Mouse (Mus musculus) myocyte (in vitro differentiated cells): ENCODE results near the gene Mrpl52.

ENCODE experiments used
- CEBPB ChIP-seq: IDR thresholded peaks from 2 replicates; pipeline ENCODE4 v1.6.1; 2011; ENCODE audit warnings: mild to moderate bottlenecking, moderate library complexity; ENCODE audit not compliant: poor library complexity, insufficient read depth, severe bottlenecking
- E2F4 ChIP-seq: IDR thresholded peaks from one replicate; pipeline ENCODE4 v1.6.1; 2011; ENCODE audit warnings: mild to moderate bottlenecking, control low read depth, moderate library complexity; ENCODE audit not compliant: insufficient read depth
- MAX ChIP-seq: IDR thresholded peaks from one replicate; pipeline ENCODE4 v1.6.1; 2011; ENCODE audit warnings: low read depth, mild to moderate bottlenecking, control low read depth
- MYOG ChIP-seq, 3 experiments: IDR thresholded peaks; one replicate each; pipeline ENCODE4 v1.6.1; 2011; ENCODE audit warnings: control low read depth in 2 of 3, low read depth in 2 of 3, mild to moderate bottlenecking in 2 of 3; ENCODE audit not compliant: insufficient read length in 2 of 3, control insufficient read depth in 1 of 3, insufficient read depth in 1 of 3
- POLR2A ChIP-seq: IDR thresholded peaks from one replicate; pipeline ENCODE4 v1.6.1; 2011; ENCODE audit warnings: low read depth, mild to moderate bottlenecking, control low read depth, moderate library complexity; ENCODE audit not compliant: insufficient read length
- REST ChIP-seq: IDR thresholded peaks from one replicate; pipeline ENCODE4 v1.6.1; 2011; ENCODE audit warnings: mild to moderate bottlenecking, control low read depth, moderate library complexity; ENCODE audit not compliant: insufficient read depth, insufficient read length
- SRF ChIP-seq: IDR thresholded peaks from one replicate; pipeline ENCODE4 v1.6.1; 2011; ENCODE audit warnings: low read depth; ENCODE audit not compliant: control insufficient read depth, insufficient read length
- TCF12 ChIP-seq: IDR thresholded peaks from one replicate; pipeline ENCODE4 v1.6.1; 2011; ENCODE audit warnings: mild to moderate bottlenecking, control low read depth; ENCODE audit not compliant: poor library complexity, insufficient read depth, severe bottlenecking
- USF1 ChIP-seq: IDR thresholded peaks from one replicate; pipeline ENCODE4 v1.6.1; 2011; ENCODE audit warnings: low read depth, mild to moderate bottlenecking, control low read depth, moderate library complexity

DNA sequence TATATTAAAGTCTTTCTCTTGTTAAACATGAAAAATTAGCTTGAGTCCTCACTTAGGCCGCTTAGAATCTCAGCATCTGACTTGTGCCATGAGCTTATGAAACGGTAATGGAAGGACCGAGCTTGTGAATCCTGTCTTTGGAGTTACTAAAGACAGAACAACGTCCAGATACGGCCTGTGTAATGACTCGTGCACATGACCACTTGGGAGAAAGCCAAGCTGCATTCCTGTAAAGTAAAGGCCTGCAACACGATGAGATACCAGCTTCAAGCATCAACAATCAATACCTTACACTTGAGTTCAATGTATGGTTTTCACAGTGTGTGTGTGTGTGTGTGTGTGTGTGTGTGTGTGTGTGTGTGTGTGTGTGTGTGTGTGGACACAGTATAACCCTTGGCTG lies 30.0 kb upstream of the Mrpl52 start:
- no peak for TF ChIP-seq POLR2A
- no peak for TF ChIP-seq MAX
- no peak for TF ChIP-seq MYOG (IDR thresholded peaks at IDR 0.05; ENCODE audit: control insufficient read depth in 1 of 3, insufficient read depth in 1 of 3, insufficient read length in 2 of 3, low read depth in 2 of 3)
- no peak for TF ChIP-seq TCF12
- no peak for TF ChIP-seq SRF
- TF ChIP-seq USF1 = no peak
- no peak for TF ChIP-seq E2F4
- TF ChIP-seq CEBPB = no peak
- TF ChIP-seq REST = no peak
